Mouse (Mus musculus) G1E (cell line): Measurements from ENCODE around the gene Dcaf4. TPM values are rescaled to one million over a fixed set of nuclear protein-coding genes. Genes with fewer than 3 reads are reported as not detected.
A peak's percentile ranks its signal among the peaks of the same experiment; 100 is the strongest.

Experiments used
- ATAC-seq: 2 replicates; pipeline ENCODE4 v1.8.0; 2016; ENCODE audit warnings: mild to moderate bottlenecking; ENCODE audit not compliant: insufficient number of reproducible peaks, poor library complexity, low FRiP score, severe bottlenecking; ENCODE audit errors: extremely low read depth
- DNase-seq: peaks from one replicate; pipeline ENCODE4 v3.0.0; 2012; ENCODE audit warnings: low spot score
- H3K27me3 ChIP-seq: 2 replicates; pipeline ENCODE4 v1.6.1; 2012; ENCODE audit warnings: mild to moderate bottlenecking, low read length, inconsistent platforms; ENCODE audit not compliant: insufficient read depth
- H3K36me3 ChIP-seq: replicated peaks from 2 replicates; pipeline ENCODE3; 2012; ENCODE audit warnings: mild to moderate bottlenecking, inconsistent platforms
- H3K4me1 ChIP-seq: 2 replicates; pipeline ENCODE4 v1.6.1; 2012; ENCODE audit warnings: low read depth, low read length, inconsistent platforms, mixed read lengths; ENCODE audit not compliant: insufficient read depth
- H3K4me3 ChIP-seq: 2 replicates; pipeline ENCODE4 v1.5.1; 2012; ENCODE audit warnings: low read depth, mild to moderate bottlenecking, inconsistent platforms, low read length, moderate library complexity, mixed read lengths
- H3K9me3 ChIP-seq: replicated peaks from 2 replicates; pipeline ENCODE4 v1.6.1; 2012; ENCODE audit warnings: inconsistent platforms
- CTCF ChIP-seq: IDR thresholded peaks from 2 replicates; pipeline ENCODE4 v1.5.1; 2012; ENCODE audit warnings: low read depth, low read length, inconsistent platforms, mixed read lengths
- GATA1 ChIP-seq: IDR thresholded peaks from 2 replicates; pipeline ENCODE4 v1.6.1; 2012; ENCODE audit warnings: borderline replicate concordance, low read length, inconsistent platforms, mixed read lengths
- GATA2 ChIP-seq: IDR thresholded peaks from 2 replicates; pipeline ENCODE4 v1.6.1; 2012; ENCODE audit warnings: low read depth, low read length, inconsistent platforms, borderline replicate concordance
- POLR2AphosphoS5 ChIP-seq: IDR thresholded peaks from 2 replicates; pipeline ENCODE4 v1.6.1; 2012; ENCODE audit warnings: low read depth, low read length, inconsistent platforms; ENCODE audit not compliant: insufficient replicate concordance
- TAL1 ChIP-seq: conservative IDR thresholded peaks from 2 replicates; pipeline ENCODE4 v1.6.1; 2012; ENCODE audit warnings: low read depth, low read length, inconsistent platforms, mixed read lengths
- polyA plus RNA-seq: library from polyadenylated mRNA; stranded (reverse); fragments of >175 nt; gene quantifications from 2 replicates; pipeline ENCODE4 v1.2.3, GENCODE M21; 2012
- total RNA-seq, 2 experiments: library from RNA; stranded (forward) in 1 of 2; stranded (reverse) in 1 of 2; fragments of 200-1000 nt in 1 of 2; fragments of >200 nt in 1 of 2; fragmentation: Nextera tagmentation in 1 of 2; gene quantifications; 2 replicates each; pipeline ENCODE4 v1.2.3; 2014 to 2017

Gene Dcaf4
- total and polyA plus RNA-seq, 3 experiments = 21.5 to 46.1 (median 31.2) TPM

GRCm38 (mm10) chr12:83544791-83545190, 24.5 kb downstream of the Dcaf4 start:
- Histone ChIP-seq H3K27me3 (no peaks in the 10 kb centered on the region), H3K36me3 (peaks cover 79% of the 10 kb centered on the region), H3K4me3 (no peak overlapping the region), H3K4me1 (no peaks in the 10 kb centered on the region), H3K9me3 (no peaks in the 10 kb centered on the region)
- ATAC-seq = no peak
- no peak for DNase-seq
- TF ChIP-seq GATA2 (no peak), POLR2AphosphoS5 (no peak), CTCF (no peak), GATA1 (no peak), TAL1 (no peak)

GRCm38 (mm10) chr12:83551305-83551704, 31.0 kb downstream of the Dcaf4 start:
- Histone ChIP-seq H3K4me3 (no peak overlapping the region), H3K36me3 (peaks cover 91% of the 10 kb centered on the region), H3K27me3 (no peaks in the 10 kb centered on the region), H3K4me1 (no peaks in the 10 kb centered on the region), H3K9me3 (no peaks in the 10 kb centered on the region)
- ATAC-seq (no peak), DNase-seq (no peak)
- TF ChIP-seq GATA2 = no peak
- no peak for TF ChIP-seq TAL1
- no peak for TF ChIP-seq GATA1
- no peak for TF ChIP-seq CTCF
- TF ChIP-seq POLR2AphosphoS5 = no peak

- Histone ChIP-seq H3K9me3 (no peaks in the 10 kb centered on the region), H3K4me3 (no peak overlapping the region), H3K36me3 (peaks cover 94% of the 10 kb centered on the region), H3K27me3 (no peaks in the 10 kb centered on the region), H3K4me1 (no peaks in the 10 kb centered on the region)
- DNase-seq = no peak
- TF ChIP-seq GATA1 (no peak), GATA2 (no peak), POLR2AphosphoS5 (no peak), TAL1 (no peak), CTCF (no peak)
- ATAC-seq = no peak
Measured at GRCm38 (mm10) chr12:83553816-83554215, 33.5 kb downstream of the Dcaf4 start.

- no peak for ATAC-seq
Measured at GRCm38 (mm10) chr12:83555605-83556004, 35.3 kb downstream of the Dcaf4 start.

GRCm38 (mm10) chr12:83558496-83558895, 38.2 kb downstream of the Dcaf4 start:
- Histone ChIP-seq H3K36me3 (peaks cover 84% of the 10 kb centered on the region), H3K9me3 (no peaks in the 10 kb centered on the region), H3K4me1 (peaks cover 6% of the 10 kb centered on the region; the same call in 1 of the 2 replicates), H3K27me3 (no peaks in the 10 kb centered on the region), H3K4me3 (no peak overlapping the region)
- ATAC-seq = no peak
- DNase-seq = no peak
- no peak for TF ChIP-seq POLR2AphosphoS5
- TF ChIP-seq CTCF = no peak
- TF ChIP-seq GATA1 = no peak

More at GRCm38 (mm10) chr12:83555605-83556004, 35.3 kb downstream of the Dcaf4 start:
- no peaks in the 10 kb centered on the region for H3K27me3 ChIP-seq
- no peaks in the 10 kb centered on the region for H3K9me3 ChIP-seq
- no peak for DNase-seq
- TF ChIP-seq TAL1 (no peak), GATA2 (no peak), CTCF (no peak)
- peaks cover 3% of the 10 kb centered on the region; the same call in 1 of the 2 replicates for H3K4me1 ChIP-seq
- peaks cover 87% of the 10 kb centered on the region for H3K36me3 ChIP-seq
- no peak overlapping the region for H3K4me3 ChIP-seq

- TF ChIP-seq CTCF = no peak
- no peak for TF ChIP-seq GATA2
- DNase-seq = no peak
- Histone ChIP-seq H3K36me3 (peaks cover 82% of the 10 kb centered on the region), H3K4me3 (no peak overlapping the region), H3K4me1 (peaks cover 6% of the 10 kb centered on the region; the same call in 1 of the 2 replicates), H3K9me3 (no peaks in the 10 kb centered on the region), H3K27me3 (no peaks in the 10 kb centered on the region)
- 0 out of 2 replicates have a peak, but pooled peaks have one; percentile 28 for ATAC-seq
Measured at GRCm38 (mm10) chr12:83560189-83560588, 39.9 kb downstream of the Dcaf4 start.

- ATAC-seq (no peak), DNase-seq (no peak)
- Histone ChIP-seq H3K4me1 (peaks cover 6% of the 10 kb centered on the region; the same call in 1 of the 2 replicates), H3K4me3 (no peak overlapping the region), H3K9me3 (no peaks in the 10 kb centered on the region), H3K27me3 (no peaks in the 10 kb centered on the region), H3K36me3 (peaks cover 80% of the 10 kb centered on the region)
- TF ChIP-seq GATA1 = no peak
Measured at GRCm38 (mm10) chr12:83562589-83562988, 42.3 kb downstream of the Dcaf4 start.
